Mouse (Mus musculus) kidney, adult 9 months (tissue): ENCODE measurements around the gene Tmtc4.

ENCODE experiments used
- DNase-seq: peaks from one replicate; pipeline ENCODE4 v3.0.0; 2022

Gene Tmtc4

DNA sequence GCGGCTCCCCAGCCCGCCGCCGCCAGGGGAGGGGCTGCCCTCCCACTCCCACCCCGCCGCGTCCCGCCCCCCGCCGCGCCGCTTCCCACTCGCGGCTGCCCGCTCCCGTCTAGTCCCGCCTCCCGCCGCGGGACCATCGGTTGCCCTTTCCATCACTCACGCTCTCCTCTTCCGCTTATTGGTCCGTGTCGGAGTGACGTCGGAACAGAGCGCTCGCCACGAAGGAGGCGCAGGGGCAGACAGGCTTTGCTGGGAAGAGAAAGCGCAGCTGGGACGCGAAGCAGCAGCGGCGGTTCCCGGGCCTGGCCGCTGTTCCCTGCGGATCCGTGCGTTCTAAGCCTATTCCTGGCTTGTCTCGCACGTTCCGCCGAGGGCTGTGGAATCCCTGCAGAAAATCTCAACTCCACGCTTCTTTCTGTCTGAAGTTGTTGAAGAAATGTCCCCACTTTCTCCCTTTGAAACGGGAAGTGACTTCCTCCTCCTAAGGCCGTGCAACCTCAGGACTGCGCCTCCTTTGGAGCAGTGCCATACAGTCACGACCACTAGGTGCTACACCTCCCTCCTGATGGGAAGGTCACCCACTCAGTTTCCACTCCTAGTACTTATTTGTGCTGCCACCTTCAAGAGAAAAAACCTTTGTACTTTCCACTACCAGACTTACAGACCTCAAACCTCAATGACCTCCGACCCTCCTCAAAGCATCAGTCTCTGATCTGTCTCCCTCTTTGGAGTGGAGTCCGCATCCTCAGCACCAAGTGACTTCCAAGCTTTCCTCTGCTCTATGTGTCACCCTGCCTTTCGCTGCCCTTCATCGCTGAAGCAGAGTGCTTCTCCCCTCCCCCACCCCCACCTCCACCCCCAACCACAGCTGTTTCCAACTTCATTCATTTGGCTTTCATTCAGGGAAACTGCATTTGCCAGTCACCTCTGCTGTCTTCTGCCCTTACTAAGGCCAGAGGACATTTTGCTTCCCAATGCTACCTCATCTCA is at the start of gene Tmtc4:
TSS of gene Tmtc4 (minus strand) at position 810 of the 990 bp plus-strand sequence.
- DNase-seq, result peak; percentile 96

DNA sequence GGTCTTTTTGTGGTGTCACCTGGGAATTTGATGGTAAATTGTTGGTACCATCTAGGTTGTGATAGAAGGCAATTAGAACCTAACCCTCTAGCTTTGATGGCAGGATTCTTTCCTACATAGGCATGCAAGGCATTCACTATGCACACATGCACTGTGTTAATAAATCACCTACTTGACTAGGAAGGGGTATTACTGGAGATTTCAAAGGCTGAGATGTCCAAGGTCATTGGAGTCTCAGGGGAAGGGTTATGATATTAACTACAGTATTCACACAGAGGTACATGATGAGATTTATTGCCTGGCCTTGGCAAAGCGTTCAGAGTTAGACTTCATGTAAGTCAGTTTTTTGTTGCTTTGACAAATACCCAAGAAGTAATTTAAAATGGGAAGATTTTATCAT is 48.6 kb upstream of the Tmtc4 start:
- no peak for DNase-seq

DNA sequence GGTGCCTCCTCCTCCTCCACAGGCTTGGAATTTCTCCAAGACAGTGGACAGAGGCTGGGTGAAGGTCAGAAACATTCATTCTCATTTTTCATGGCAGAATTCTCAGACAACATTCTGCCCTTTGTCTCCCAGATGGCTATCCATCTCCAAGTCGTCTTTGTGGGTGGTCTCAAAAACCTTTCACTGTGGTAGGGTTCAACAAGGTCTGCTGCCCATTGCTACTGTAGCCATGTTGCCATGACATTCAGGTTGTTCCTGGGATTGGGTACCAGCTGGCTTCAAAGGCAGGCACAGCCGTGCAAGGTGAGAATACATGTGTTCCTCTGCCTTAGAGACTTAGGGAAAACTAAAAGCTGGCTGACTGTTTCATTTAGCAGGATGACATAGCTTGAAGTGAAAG is 44.0 kb upstream of the Tmtc4 start:
- peak; percentile 17 for DNase-seq

DNA sequence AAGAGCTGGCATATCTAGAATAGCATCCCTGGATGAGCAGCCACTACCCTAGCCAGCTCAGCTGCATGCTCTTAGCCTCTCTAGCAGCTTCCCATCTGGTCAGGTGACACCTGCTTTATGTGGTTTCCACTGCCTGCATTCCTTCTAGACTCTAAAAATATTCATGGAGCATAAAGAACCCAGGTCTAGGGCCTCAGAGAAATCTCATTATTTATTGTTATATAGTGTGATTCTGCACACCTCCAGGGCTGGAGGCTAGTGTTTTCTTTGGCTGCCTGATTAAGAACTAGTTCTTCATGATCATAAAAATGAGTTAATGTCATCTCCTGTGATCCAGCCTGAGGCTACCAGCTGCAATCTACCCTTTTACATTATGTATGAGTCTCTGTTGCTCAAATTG is 39.1 kb upstream of the Tmtc4 start:
- DNase-seq, result no peak

DNA sequence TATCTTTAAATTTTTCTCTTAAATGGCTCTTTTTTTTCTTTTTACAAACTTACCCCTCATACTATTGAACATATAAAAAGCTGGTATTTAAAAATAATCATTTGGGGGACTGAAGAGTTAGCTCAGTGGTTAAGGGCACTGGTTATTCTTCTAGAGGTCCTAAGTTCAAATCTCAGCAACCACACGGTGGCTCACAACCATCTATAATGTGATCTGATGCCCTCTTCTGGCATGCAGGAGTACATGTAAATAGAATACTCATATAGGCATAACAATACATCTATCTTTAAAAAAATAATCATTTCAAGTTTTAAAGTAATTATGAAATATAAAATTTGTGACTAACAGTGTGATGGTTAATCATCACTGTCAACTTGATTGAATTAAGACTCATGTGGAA is 32.5 kb upstream of the Tmtc4 start:
- DNase-seq, result no peak

DNA sequence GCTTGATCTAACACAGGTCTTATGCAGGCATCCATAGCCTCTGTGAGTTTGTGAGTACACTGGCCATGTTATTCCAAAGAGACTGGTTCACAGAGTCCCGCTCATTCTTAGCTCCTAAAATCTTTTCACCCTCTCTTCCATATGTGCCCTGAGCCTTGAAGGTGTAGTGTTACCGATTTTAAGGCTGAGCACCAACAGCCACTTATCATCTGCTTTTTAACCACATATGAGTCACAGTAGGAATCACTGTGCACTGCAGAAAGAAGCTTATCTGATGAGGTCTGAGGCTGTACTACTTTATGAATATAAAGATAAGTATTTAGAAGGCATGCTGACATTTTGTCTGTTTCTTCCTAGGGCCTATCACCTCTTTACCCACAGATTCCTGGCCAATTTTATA is 31.9 kb upstream of the Tmtc4 start:
- no peak for DNase-seq

DNA sequence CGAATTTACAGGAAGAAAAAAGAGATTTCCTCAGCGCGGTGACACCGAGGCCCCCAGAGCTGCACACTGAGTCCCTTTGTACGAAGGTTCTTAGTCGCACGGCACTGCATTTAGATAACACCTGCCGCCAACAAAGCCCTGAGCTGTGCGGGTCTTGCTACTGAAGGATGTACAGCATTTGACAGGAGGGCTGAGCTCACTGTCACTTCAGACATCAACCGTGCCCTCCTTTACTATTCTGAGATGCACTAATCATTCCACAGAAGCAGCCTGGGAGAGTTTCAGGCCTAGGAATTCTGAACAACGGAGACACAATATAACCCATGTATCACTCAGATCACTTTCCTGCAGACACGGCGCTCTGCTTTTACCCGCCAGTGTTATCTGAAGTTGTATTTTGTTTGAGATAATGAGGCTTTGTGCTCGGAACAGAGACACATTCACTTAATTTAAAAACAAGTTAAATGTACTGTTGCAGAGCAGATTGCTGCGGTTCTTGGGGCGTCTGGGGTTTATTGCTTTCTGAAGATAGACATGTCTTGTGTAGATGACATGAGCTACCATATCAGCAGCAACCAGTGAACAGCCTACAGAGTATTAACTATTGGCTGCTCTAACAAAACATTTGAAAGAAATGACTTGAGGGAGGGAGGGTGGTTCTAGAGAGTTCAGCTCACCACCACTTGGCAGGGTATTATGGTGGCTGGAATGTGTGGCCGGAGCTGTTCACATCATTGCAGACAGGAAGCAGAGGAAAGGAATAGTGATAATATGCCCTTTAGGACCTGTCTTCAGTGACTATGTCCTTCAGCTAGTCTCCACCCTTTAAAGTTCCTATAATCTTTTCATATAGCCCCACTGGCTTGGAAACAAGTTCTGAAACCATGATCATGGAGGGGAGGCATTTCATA is 25.5 kb upstream of the Tmtc4 start:
- DNase-seq, result no peak

DNA sequence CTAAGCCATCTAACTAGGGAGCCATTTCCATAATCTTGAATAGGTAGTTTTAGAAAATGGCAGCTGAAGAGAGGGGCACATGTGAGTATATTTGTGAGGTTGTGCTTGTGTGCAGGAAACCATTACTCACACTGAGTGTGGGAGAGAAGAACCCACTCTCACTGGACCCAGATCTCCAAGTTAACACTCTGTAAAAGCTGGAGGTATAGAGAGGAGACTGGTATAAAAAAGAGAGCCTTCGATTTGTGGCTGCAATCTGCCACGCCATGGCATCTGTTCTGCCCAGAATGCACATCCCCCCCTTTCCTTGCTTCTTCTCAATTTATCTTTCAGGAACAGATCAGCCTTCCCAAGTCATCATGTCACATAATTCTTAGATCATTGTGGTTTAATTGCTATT is 24.8 kb upstream of the Tmtc4 start:
- no peak for DNase-seq

DNA sequence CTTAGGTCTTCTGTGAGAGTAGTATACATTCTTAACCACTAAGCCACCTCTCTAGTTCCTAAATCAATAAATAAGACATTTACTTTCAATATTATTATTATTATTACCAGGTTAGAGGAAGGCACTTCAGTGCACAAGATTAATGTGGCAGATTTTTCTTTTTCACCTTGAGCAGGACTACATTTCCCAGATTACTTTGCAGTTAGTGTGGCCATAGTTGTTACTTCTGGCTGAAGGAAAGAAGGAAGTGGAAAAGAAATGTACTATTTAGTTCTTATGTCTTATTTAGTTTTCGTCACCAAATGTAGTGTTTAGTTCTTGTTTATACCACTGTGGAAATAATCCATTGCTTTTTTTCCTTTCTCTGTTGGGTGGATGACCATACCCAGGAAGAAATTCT is 19.9 kb upstream of the Tmtc4 start:
- no peak for DNase-seq

DNA sequence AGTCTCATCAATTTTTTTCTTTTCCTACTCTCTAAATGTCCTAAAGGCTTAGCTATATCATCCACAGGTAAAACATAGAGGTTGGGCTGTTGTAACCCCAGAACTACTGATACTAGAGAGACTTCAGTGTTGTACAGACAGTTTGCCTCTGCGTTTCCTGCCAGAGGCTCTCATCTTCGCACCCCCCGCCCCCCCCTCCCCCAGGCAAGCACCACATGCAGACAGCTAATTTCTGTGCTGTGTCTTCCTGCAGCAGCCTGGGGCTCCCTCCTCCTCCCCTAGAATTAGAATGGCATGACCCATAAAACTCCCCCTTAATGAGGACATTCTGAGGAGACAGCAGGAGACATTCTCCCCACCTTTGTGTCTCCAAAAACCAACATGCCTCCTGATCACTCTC is 17.6 kb upstream of the Tmtc4 start:
- DNase-seq, result no peak

DNA sequence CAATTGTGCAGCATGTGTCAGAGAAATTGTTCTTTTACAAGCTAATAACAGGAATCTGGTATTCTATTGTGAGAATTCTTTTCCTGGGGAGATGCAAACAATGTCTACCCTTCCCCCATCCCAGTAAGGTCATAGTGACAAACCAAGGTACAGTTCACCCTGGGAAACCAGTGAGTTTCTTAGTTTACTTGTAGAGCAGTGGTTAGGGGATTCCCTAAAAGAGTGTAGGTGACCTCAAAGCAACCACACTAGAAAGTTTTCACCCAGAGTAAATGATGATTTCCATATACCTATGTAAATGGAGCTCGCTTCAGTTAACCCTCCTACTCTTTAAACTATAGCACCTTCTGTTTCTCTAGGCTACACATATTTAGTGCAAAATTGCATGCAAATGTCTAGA is 13.6 kb upstream of the Tmtc4 start:
- no peak for DNase-seq

DNA sequence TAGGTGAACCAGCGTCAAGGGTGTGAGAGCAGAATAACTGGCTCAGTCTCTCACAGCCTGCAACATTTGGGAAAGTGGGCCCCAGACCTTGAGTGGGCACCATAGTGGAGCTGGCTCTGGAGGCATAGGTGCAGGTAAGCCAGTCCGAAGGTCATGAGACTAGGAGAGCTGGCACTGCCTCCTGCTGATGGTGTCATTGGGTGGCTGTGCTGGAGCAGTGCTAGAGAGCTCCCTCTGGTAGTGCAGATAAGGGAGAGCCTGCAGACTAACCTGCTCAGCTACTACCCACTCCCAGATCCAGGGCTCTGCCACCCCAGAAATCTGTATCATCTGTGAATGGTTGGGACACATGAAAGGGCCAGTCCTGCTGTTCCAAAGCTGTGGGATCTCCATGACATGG is 10.1 kb upstream of the Tmtc4 start:
- no peak for DNase-seq

DNA sequence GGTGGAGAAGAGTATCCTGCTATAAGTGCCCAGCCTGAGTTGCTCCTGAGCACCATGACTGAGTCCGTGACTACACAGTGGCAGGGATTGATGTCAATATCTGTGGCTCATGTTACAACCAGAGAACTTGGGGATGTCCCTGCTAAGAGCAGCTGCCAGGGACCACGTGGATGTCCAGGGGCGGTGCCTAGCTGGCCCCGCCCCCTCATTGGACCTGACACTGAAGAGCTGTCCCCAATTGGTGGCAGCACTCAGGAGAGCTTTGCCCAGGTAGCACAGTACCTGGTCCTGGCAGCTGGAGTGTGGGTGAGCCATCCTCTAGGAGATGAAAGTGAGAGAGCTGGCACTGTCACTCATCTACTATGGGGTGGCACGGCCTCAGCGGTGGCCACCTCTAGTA is 9.1 kb upstream of the Tmtc4 start:
- no peak for DNase-seq

DNA sequence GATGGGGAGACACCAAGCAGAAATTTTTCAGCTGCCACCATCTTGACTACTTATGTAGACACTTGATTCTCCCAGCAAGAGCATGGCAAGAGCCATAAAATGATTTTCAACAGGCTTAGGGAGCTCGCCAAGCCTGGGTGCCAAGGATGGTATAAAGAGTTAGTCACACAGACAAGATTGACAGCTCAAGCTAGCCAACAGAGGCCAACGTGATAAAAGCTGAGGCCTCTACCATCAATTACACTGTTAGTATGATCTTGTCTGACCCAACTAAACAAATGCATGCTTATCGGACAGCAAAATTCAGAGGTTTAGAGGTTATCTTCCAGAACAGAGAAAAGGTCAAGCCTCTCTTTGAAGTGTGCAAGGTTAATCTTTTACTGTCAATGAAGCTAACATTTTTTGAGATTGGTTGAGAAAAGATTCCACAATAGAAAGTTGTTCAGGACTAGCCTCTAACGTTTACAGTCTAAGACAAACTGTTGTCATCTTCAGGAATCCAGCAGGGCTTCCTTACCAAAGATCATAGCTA is 6.8 kb upstream of the Tmtc4 start:
- DNase-seq, result no peak

DNA sequence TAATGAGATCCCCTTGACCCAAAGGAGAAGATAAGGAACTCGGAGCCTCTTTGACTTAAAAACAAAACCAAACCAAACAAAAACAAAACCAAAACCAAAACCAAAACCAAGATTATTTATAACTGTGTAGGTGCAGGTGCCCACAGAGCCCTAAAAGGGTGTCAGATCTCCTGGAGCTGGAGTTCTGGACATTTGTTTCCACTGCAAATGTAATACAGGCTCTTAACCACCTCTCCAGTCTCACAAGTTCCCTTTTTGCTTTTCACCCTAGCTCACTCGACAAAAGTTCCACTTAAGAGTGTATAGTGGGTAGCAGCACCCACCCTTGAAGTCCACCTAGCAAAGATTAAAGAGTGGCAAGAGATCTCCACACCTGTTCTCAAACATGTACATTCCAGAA is 2.6 kb upstream of the Tmtc4 start:
- no peak for DNase-seq

DNA sequence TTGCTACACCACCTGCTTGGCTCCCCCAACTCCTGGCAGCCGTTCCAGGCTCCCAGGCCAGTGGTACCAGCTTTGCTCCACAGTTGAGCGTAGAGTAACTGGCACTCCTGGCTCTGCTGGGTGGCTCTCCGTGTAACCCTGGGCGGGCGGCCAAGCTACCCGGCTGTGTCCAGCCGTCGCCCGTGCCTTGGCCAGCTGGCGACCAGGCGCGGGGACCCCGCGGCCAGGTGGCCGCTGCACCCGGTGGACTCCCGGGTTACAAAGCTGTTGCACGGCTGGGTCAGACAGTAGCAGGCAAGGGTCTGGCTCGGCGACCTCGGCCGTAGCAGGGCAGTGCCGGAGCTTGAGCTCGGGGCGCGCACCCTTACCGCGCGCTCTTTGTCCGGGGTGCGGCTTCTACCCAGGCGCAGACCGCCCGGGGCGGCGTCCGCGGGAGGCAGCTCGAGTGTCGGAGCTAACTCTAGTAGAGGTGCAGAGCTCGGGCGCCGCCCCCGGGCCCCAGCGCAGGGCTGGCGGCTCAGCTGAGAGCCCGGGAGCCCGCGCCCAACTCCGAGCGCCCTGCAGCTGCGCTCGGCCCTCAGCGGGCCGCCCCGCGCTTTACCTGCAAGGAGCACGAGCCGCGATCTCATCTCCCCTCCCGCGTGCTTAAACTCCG is 1.1 kb downstream of the Tmtc4 start:
- peak; percentile 89 for DNase-seq

DNA sequence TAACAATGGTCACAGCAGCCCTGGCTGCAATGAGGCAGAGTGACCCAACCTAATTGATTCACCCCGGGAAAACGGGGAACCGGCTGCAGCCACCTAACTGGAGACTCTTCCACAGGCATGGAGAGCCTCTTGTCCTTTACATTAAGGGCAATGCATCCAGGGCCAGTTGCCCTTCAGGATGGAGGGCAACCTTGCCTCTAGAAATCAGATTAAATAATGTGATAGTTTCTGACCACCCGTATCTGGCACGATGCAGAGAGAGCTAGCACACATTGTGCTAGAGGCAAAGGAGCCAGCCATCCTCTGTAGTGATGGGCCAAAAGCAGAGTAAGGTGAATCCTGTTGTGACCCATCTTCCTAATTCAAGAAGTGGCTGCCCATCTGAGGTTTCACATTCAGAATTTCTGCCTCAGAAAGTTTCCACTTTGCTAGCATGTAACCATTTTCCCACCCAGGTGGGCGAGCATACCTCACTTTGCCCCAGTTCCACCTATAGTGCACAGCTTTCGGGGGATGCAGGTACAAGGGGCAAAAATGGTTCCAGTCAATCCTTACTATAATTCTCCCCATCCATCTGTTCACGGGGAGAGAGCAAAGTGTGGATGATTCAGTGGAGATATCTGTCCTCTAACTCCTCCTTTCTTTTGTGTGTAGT is 1.9 kb downstream of the Tmtc4 start:
- no peak for DNase-seq

DNA sequence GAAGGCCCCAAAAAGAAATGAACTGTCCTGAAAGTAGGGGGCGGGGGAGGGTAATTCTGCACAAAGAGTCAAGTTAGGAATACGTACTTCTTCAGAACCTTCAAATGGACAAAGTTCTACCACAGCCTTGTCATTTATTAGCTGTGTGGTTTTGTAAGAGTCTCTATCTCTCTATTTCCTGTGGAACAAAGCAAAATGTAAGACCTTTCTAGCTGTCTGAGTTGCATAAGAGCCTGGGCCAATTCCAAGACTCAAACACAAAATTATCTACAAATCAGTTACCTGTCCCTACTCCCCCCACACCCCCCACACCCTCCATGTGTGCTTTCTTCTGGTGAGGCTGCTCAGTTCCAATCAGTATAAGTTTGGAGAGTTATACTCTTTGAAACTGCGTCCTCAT is 5.0 kb downstream of the Tmtc4 start:
- peak; percentile 74 for DNase-seq

DNA sequence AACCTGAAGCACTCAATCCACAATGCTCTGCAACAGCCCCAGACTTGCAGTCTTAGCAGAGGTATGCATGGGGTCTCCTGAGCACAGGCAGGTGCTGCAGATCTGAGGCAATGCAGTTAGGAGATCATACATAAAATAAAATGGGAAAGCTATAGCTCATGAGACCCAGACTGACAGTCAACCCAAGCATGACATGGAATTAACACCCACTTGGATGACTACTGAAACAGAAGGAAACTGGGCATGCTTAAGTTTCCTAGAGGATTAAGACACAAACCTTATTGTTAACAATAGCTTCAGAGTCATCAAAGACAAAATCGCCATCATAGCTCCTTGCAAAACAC is 6.1 kb downstream of the Tmtc4 start:
- no peak for DNase-seq

DNA sequence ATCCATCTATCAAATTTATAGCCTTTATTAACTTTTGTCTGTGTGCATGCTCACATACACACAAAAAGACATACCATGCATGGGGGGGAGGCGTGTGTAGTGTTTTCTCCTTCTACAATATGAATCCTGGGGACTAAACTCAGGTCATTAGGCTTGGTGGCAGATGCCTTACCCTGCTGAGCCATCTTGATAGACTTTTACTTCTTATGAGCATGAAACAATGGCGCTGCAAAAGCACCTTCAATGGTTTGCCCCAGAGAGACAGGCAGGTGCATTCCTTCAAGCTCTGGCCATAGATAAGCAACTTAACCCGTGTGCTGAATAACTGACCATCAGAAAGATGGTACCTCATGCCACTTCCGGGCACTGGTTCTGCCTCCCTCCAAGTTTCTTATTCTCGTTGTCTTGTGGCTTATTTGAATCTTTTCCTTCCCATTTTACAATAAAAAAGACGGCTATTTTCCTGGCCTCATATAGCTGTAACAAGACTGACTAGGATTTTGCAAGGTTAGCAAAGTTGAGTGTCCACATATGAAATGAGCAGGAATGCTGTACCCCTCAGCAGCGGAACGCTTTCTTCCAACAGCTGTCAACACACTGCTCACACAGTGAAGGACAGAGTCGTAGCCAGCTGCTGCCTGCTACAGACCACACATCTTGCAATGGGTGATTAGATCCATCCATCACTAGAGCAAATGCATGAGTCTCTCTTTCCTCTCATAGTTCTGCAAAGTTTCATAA is 6.6 kb downstream of the Tmtc4 start:
- no peak for DNase-seq

DNA sequence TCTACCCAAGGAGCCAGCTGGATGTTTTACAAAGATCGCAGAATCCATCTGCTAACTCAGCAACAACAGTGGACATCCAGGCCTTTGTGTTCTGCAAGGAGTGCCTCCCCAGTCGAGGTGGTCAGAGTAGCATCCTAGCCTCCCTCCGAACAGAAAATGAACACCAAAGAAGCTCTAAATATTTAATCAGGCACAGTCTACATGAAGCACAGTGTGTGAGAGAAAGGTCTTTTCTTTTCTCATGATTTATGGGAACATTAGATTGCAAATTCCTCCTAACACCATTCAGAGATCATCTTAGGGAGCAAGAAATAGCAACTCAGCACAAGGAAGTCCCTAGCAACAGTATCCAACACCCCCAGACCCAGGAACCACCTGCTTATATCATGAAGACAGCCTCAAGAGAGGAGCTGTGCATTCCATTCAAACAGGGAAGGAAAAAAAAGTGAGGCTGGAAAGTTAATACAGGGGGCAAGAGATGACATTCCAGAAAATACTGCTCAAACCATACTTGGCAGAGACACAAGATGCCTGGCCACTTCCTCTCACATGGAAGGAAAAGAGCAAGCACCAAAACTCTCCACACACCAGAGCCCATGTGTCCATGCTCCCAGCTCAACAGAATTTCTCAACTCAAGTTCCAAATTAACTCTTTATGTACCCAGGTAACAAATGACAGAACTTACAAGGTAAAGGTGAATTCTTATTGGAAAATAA is 8.8 kb downstream of the Tmtc4 start:
- no peak for DNase-seq
